Mouse (Mus musculus) myocyte (in vitro differentiated cells): Measurements from ENCODE around the gene Fam166a.

Experiments used
- CEBPB ChIP-seq: IDR thresholded peaks from 2 replicates; pipeline ENCODE4 v1.6.1; 2011; ENCODE audit warnings: mild to moderate bottlenecking, moderate library complexity; ENCODE audit not compliant: poor library complexity, insufficient read depth, severe bottlenecking
- E2F4 ChIP-seq: IDR thresholded peaks from one replicate; pipeline ENCODE4 v1.6.1; 2011; ENCODE audit warnings: mild to moderate bottlenecking, control low read depth, moderate library complexity; ENCODE audit not compliant: insufficient read depth
- MAX ChIP-seq: IDR thresholded peaks from one replicate; pipeline ENCODE4 v1.6.1; 2011; ENCODE audit warnings: low read depth, mild to moderate bottlenecking, control low read depth
- MYOD1 ChIP-seq, 3 experiments: IDR thresholded peaks; one replicate each; pipeline ENCODE4 v1.6.1; 2011; ENCODE audit warnings: control low read depth in 2 of 3, low read depth in 2 of 3, mild to moderate bottlenecking in 2 of 3, moderate library complexity in 1 of 3; ENCODE audit not compliant: insufficient read length in 2 of 3, control insufficient read depth in 1 of 3
- MYOG ChIP-seq, 3 experiments: IDR thresholded peaks; one replicate each; pipeline ENCODE4 v1.6.1; 2011; ENCODE audit warnings: control low read depth in 2 of 3, low read depth in 2 of 3, mild to moderate bottlenecking in 2 of 3; ENCODE audit not compliant: insufficient read length in 2 of 3, control insufficient read depth in 1 of 3, insufficient read depth in 1 of 3
- POLR2A ChIP-seq: IDR thresholded peaks from one replicate; pipeline ENCODE4 v1.6.1; 2011; ENCODE audit warnings: low read depth, mild to moderate bottlenecking, control low read depth, moderate library complexity; ENCODE audit not compliant: insufficient read length
- POLR2AphosphoS2 ChIP-seq: IDR thresholded peaks from one replicate; pipeline ENCODE4 v1.6.1; 2011; ENCODE audit warnings: low read depth, control low read depth; ENCODE audit not compliant: insufficient read length

DNA sequence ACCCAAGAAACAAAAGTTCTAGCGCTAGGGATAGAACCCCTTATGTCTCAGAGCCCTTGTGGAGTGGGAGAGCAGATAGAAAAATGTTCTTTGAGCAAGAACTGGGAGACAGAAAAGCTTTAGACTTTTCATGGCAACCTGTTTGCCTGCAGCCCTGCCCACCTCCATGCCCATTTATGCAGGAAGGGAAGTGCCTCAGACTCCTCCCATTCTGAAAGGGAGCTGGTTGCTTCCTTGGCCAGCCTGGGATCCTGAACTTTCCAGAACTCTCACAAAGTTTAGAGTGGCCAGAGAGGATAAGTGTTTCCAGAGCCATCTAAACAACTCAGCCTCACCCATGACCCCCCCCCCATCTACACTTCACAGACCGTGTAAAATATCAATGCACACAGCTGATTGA is 21.4 kb upstream of the Fam166a start:
- TF ChIP-seq MYOG (IDR thresholded peaks at IDR 0.05; ENCODE audit: control insufficient read depth in 1 of 3, insufficient read depth in 1 of 3, insufficient read length in 2 of 3, low read depth in 2 of 3), result no peak
- TF ChIP-seq POLR2A, result no peak
- TF ChIP-seq E2F4, result no peak
- TF ChIP-seq CEBPB, result no peak
- no peak for TF ChIP-seq POLR2AphosphoS2
- TF ChIP-seq MAX, result no peak
- no peak for TF ChIP-seq MYOD1 (IDR thresholded peaks at IDR 0.05; ENCODE audit: control insufficient read depth in 1 of 3, insufficient read length in 2 of 3, low read depth in 2 of 3)
